ENCODE assay signal across 24 mouse cellular contexts in the genomic region with DNA sequence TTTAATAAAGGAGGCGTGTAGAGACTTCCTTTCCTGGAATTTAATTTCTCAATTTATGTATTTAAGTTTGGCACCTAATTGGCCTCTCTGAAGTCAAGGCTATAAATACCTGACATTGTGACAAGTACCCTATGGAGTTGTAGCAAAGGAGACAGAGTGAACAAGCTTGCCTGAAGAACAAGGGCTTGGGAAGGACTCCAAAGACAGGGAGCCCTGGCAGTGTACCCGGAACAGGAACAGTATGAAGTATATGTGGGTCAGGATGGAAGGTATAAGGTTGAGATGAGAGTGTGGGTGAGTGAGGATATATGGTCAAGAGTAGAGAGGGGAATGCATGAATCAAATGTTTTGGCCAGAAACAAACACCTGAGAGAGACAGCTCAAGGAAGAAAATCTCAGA. TPM values are rescaled to one million over a fixed set of nuclear protein-coding genes. Genes with fewer than 3 reads are reported as not detected.
"Had no signal": no experiment of that assay in that cellular context is flagged by ENCODE, and none has a peak within 500 bp of the region (broad histone marks: within the 10 kb centered on the region; RNA-seq: fewer than 3 reads in every experiment).

No protein-coding gene starts in this region.

- H3K27me3 ChIP-seq: limb, embryonic 13.5 days; liver, embryonic 12.5 days; liver, embryonic 15.5 days; lung, embryonic 15.5 days; midbrain, embryonic 12.5 days; neural tube, embryonic 13.5 days; stomach, embryonic 15.5 days had no signal

- H3K9ac ChIP-seq: limb, embryonic 13.5 days; liver, embryonic 12.5 days; liver, embryonic 15.5 days; lung, embryonic 15.5 days; midbrain, embryonic 12.5 days; neural tube, embryonic 13.5 days; stomach, embryonic 15.5 days had no signal

- H3K27ac ChIP-seq: kidney, postnatal 0 days; layer of hippocampus, adult 2 months; limb, embryonic 10.5 days; limb, embryonic 13.5 days; liver, embryonic 12.5 days; liver, embryonic 15.5 days; lung, embryonic 15.5 days; midbrain, embryonic 12.5 days; neural tube, embryonic 13.5 days; stomach, embryonic 15.5 days had no signal

- H3K9me3 ChIP-seq: limb, embryonic 10.5 days; limb, embryonic 13.5 days; liver, embryonic 12.5 days; liver, embryonic 15.5 days; lung, embryonic 15.5 days; midbrain, embryonic 12.5 days; neural tube, embryonic 13.5 days; stomach, embryonic 15.5 days had no signal

- H3K4me3 ChIP-seq: layer of hippocampus, adult 2 months; limb, embryonic 10.5 days; limb, embryonic 13.5 days; liver, embryonic 12.5 days; liver, embryonic 15.5 days; lung, embryonic 15.5 days; midbrain, embryonic 12.5 days; myocyte; neural tube, embryonic 13.5 days; stomach, embryonic 15.5 days had no signal

- H3K36me3 ChIP-seq: limb, embryonic 10.5 days; limb, embryonic 13.5 days; liver, embryonic 12.5 days; liver, embryonic 15.5 days; lung, embryonic 15.5 days; midbrain, embryonic 12.5 days; neural tube, embryonic 13.5 days; stomach, embryonic 15.5 days had no signal

- DNase-seq: kidney, postnatal 25 days; layer of hippocampus, adult 9-11 months; liver; lung, adult 18-20 months; lung, postnatal 10 days; lung, postnatal 36 days; retina, postnatal 1 day; right cerebral cortex, postnatal 25 days; spleen, adult 18-20 months; thymus, postnatal 4 days had no signal

- H3K4me1 ChIP-seq: limb, embryonic 13.5 days; liver, embryonic 12.5 days; liver, embryonic 15.5 days; lung, embryonic 15.5 days; midbrain, embryonic 12.5 days; neural tube, embryonic 13.5 days; stomach, embryonic 15.5 days had no signal

RNA-seq across cellular contexts. Expression of a gene that starts 28.4 kb away (rescaled TPM):
- total RNA-seq: megakaryocyte-erythroid progenitor cell, adult 5-6 weeks; monocyte, adult 5-6 weeks; neutrophil, adult 5-6 weeks had no signal
